ENCODE assay signal across 9 mouse cellular contexts in the genomic region with DNA sequence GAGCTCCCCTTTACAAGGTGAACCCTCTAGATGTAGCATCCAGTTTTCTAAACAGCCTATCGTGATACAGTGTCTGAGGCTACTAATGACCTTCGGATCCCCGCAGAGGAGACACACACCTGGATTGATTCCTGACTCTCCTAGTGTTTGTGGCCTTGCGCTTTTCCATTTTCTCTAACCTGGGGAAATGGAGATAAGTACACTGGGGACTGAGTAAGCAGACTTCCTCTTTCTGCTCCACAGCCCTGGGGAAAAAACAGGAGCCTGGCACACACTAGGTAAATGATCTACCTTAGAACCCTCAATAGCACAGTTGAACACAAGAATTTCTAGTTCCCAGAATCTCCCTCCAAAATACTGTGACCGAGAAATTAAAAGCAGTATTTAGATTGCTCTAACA. TPM values are rescaled to one million over a fixed set of nuclear protein-coding genes. Genes with fewer than 3 reads are reported as not detected.
DNase-seq lines count a peak whose midpoint lies in the region; ATAC-seq lines count a peak whose summit lies in the region.
"Had no signal": no experiment of that assay in that cellular context is flagged by ENCODE, and none has a peak within 500 bp of the region (broad histone marks: within the 10 kb centered on the region; RNA-seq: fewer than 3 reads in every experiment).

No protein-coding gene starts in this region.

- H3K4me3 ChIP-seq in embryonic facial prominence, embryonic 15.5 days (replicated peaks), result no peak overlapping the region
- H3K4me3 ChIP-seq in midbrain, embryonic 12.5 days, result peak overlapping the region; percentile 74

- DNase-seq in cerebellum, adult 9-10 months, result peak; percentile 50
- DNase-seq in cerebellum, postnatal 25 days, result no peak
- peak; percentile 52 to 75 for DNase-seq in kidney, adult 8-10 months
- no peak for DNase-seq in urinary bladder, postnatal 36 days (ENCODE audit: low spot score in 2 of 2)
- no peak for DNase-seq in right cerebral cortex, postnatal 4 days
- no peak for DNase-seq in gastrocnemius, postnatal 14 days
- DNase-seq: adrenal gland, adult 8-10 months had no signal

- H3K9me3 ChIP-seq in embryonic facial prominence, embryonic 15.5 days (replicated peaks), result no peaks in the 10 kb centered on the region
- no peaks in the 10 kb centered on the region for H3K9me3 ChIP-seq in midbrain, embryonic 12.5 days

- H3K27me3 ChIP-seq in embryonic facial prominence, embryonic 15.5 days, result no peaks in the 10 kb centered on the region
- H3K27me3 ChIP-seq in midbrain, embryonic 12.5 days, result peaks cover 5% of the 10 kb centered on the region; the same call in 1 of the 2 replicates

- H3K27ac ChIP-seq in embryonic facial prominence, embryonic 15.5 days (replicated peaks), result no peak overlapping the region
- peak overlapping the region; percentile 100 for H3K27ac ChIP-seq in midbrain, embryonic 12.5 days (replicated peaks)

- H3K9ac ChIP-seq in embryonic facial prominence, embryonic 15.5 days, result no peak overlapping the region
- H3K9ac ChIP-seq in midbrain, embryonic 12.5 days (replicated peaks), result peak overlapping the region; percentile 97; the same call in 1 of the 2 replicates

- no peaks in the 10 kb centered on the region for H3K36me3 ChIP-seq in embryonic facial prominence, embryonic 15.5 days
- H3K36me3 ChIP-seq in midbrain, embryonic 12.5 days, result no peaks in the 10 kb centered on the region

- 63% methylated on average over 5 of the region's 5 CpGs for WGBS in embryonic facial prominence, embryonic 15.5 days
- 64% methylated on average over 5 of the region's 5 CpGs for WGBS in midbrain, embryonic 12.5 days

- intact Hi-C loops in gastrocnemius, postnatal 14 days (cut with DNase I; ENCODE audit: low total_unique reads), result no loop called here

- H3K4me2 ChIP-seq in embryonic facial prominence, embryonic 15.5 days (replicated peaks), result peak overlapping the region; percentile 90; the same call in 1 of the 2 replicates
- H3K4me2 ChIP-seq in midbrain, embryonic 12.5 days (replicated peaks), result peak overlapping the region; percentile 99

- H3K4me1 ChIP-seq in embryonic facial prominence, embryonic 15.5 days, result peaks cover 29% of the 10 kb centered on the region
- H3K4me1 ChIP-seq in midbrain, embryonic 12.5 days, result peaks cover 13% of the 10 kb centered on the region

- ATAC-seq in embryonic facial prominence, embryonic 15.5 days (ENCODE audit: insufficient number of reproducible peaks, low FRiP score, low TSS enrichment, low read depth), result no peak
- ATAC-seq in midbrain, embryonic 12.5 days (ENCODE audit: low FRiP score, low read depth), result no peak

RNA-seq across cellular contexts. Expression of gene Patz1, which starts 0.8 kb away (rescaled TPM):
- 43.4 and 46.3 TPM in 2 replicates for polyA plus RNA-seq in embryonic facial prominence, embryonic 15.5 days (2015; fragmentation: Nextera tagmentation; extraction: Ambion mirVana)
- polyA plus RNA-seq in midbrain, embryonic 12.5 days (2016; fragmentation: Nextera tagmentation; extraction: Ambion mirVana), result 140 and 154 TPM in 2 replicates
- 10 to 100 TPM; 11.8 to 12.8 TPM for total RNA-seq in gastrocnemius, postnatal 14 days (2021)

RNA-seq across cellular contexts. Expression of gene Drg1, which starts 21.7 kb away (rescaled TPM):
- 188 and 201 TPM in 2 replicates for polyA plus RNA-seq in embryonic facial prominence, embryonic 15.5 days (2015; fragmentation: Nextera tagmentation; extraction: Ambion mirVana)
- 264 and 285 TPM in 2 replicates for polyA plus RNA-seq in midbrain, embryonic 12.5 days (2016; fragmentation: Nextera tagmentation; extraction: Ambion mirVana)
- total RNA-seq in gastrocnemius, postnatal 14 days (2021), result 10 to 100 TPM; 38.9 to 40.4 TPM

RNA-seq across cellular contexts. Expression of gene Pik3ip1, which starts 42.3 kb away (rescaled TPM):
- 13.9 and 15.8 TPM in 2 replicates for polyA plus RNA-seq in embryonic facial prominence, embryonic 15.5 days (2015; fragmentation: Nextera tagmentation; extraction: Ambion mirVana)
- polyA plus RNA-seq in midbrain, embryonic 12.5 days (2016; fragmentation: Nextera tagmentation; extraction: Ambion mirVana), result 17.3 TPM in 2 replicates
- total RNA-seq in gastrocnemius, postnatal 14 days (2021), result 10 to 100 TPM; 10.4 to 13.0 TPM

Comparison
In these comparisons a context has a peak if more than half of its experiments do, and no peak if none do; other contexts are left out.
1. DNase-seq: peak in cerebellum, adult 9-10 months (single experiment) and kidney, adult 8-10 months (2 of 2); none in cerebellum, postnatal 25 days (0 of 2), urinary bladder, postnatal 36 days (0 of 2), right cerebral cortex, postnatal 4 days (single experiment) and gastrocnemius, postnatal 14 days (single experiment).